Mouse (Mus musculus) bone marrow, adult 2 months (tissue): Measurements from ENCODE around the gene Nsmce4a. TPM values are rescaled to one million over a fixed set of nuclear protein-coding genes. Genes with fewer than 3 reads are reported as not detected.

Experiments used
- H3K27ac ChIP-seq: fragments of 200-500 bp; 2 replicates; pipeline ENCODE4 v1.5.1; 2012; ENCODE audit warnings: low read depth, mild to moderate bottlenecking, control low read depth, inconsistent platforms, low read length; ENCODE audit not compliant: control insufficient read depth, poor library complexity, insufficient read depth
- H3K4me1 ChIP-seq: fragments of 200-500 bp; 2 replicates; pipeline ENCODE4 v1.6.1; 2011; ENCODE audit warnings: low read length; ENCODE audit not compliant: control insufficient read depth, insufficient read depth
- H3K4me3 ChIP-seq: fragments of 200-500 bp; replicated peaks from 2 replicates; pipeline ENCODE3; 2011; ENCODE audit warnings: mild to moderate bottlenecking, low read depth, low read length, control low read depth; ENCODE audit not compliant: control insufficient read depth
- CTCF ChIP-seq: fragments of 200-500 bp; IDR thresholded peaks from 2 replicates; pipeline ENCODE4 v1.5.1; 2011; ENCODE audit warnings: low read length, control low read depth; ENCODE audit not compliant: control insufficient read depth, insufficient read depth
- POLR2A ChIP-seq: fragments of 200-500 bp; IDR thresholded peaks from 2 replicates; pipeline ENCODE4 v1.6.1; 2011; ENCODE audit warnings: low read depth, mild to moderate bottlenecking, control low read depth, low read length, borderline replicate concordance; ENCODE audit not compliant: control insufficient read depth
- WGBS: fragments of 180-500 bp; shearing (Covaris S2); methylation state at CpG from one replicate; pipeline ENCODE4 v1.1.7; 2018; 5-methylcytosine and 5-hydroxymethylcytosine counted together
- polyA plus RNA-seq: library from polyadenylated mRNA; stranded (reverse); fragments of >200 nt; gene quantifications from 2 replicates; pipeline ENCODE4 v1.2.4, GENCODE M21; 2011; ENCODE audit warnings: low replicate concordance; ENCODE audit not compliant: missing spikeins, insufficient read depth, insufficient read length

The Nsmce4a gene
- polyA plus RNA-seq, 1 experiment = 84.2 TPM

DNA sequence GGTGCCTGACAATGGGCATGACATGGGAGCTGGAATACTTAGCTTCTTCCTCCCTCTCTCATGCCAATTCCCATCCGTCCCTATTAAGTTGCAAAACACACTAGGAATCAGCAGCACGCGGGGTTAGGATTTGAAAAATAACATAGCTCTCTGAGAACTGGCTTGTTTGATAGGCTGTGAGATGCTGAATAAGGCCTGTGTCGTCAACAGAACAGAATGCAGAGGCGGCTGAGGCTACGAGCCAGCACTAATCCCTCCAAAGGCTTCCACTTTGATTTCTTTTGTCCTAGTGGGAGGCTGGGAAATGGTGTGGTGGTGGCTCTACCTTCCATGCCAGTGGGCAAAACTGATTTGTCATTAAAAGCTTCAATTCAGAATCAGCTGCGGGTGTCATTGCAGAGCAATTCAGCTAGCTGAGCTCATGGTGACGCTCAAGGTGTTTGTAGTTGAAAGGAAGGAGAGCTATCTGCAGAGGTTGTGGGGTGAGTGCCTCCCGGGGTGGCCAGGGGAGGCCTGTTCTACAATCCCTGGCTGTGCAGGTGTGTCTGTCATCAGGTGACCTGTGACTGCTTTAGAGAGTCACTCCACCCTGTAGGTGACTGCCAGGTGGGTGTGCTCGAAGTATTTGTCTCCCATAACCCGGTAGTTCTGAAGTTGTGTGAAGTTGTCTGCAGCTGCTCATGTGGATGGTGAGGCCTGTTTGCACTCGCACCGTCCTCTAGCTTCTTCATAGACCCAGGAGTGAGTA lies 17.3 kb upstream of the Nsmce4a start:
- Histone ChIP-seq H3K4me3 (no peak overlapping the region), H3K4me1 (no peaks in the 10 kb centered on the region; the same call in 1 of the 2 replicates), H3K27ac (no peak overlapping the region; the same call in 1 of the 2 replicates)
- no peak for TF ChIP-seq POLR2A
- no peak for TF ChIP-seq CTCF
- WGBS = 78% methylated on average over 13 of the region's 13 CpGs

DNA sequence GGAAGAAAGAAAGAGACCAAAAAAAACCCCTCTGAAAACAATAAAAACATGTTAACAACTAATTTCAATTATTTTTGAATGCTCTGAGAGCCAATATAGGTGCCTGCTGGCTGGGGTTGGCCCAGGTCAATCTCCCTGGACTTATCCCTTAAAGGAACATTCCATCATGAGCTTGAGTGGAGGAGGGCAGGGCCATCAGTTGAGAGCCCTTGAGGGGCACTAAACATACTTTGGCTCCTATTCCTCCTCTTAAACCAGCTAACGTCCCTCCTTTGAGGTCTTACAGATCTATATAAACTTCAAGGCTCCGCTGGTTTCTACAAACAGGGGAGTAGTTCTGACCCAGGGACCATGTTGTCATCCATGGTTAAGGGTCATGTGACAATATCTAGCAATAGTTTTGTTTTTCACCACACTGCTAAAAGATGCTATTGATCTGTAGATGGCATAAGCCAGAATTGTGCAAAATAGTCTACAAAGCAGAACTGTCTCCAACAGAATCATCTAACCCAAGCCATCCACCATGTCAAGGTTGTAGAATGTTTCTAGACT lies 13.7 kb upstream of the Nsmce4a start:
- no peak overlapping the region for H3K4me3 ChIP-seq
- WGBS = 70% methylated on average over 2 of the region's 2 CpGs
- TF ChIP-seq CTCF = no peak
- no peak for TF ChIP-seq POLR2A
- no peaks in the 10 kb centered on the region; the same call in 1 of the 2 replicates for H3K4me1 ChIP-seq
- no peak overlapping the region for H3K27ac ChIP-seq

DNA sequence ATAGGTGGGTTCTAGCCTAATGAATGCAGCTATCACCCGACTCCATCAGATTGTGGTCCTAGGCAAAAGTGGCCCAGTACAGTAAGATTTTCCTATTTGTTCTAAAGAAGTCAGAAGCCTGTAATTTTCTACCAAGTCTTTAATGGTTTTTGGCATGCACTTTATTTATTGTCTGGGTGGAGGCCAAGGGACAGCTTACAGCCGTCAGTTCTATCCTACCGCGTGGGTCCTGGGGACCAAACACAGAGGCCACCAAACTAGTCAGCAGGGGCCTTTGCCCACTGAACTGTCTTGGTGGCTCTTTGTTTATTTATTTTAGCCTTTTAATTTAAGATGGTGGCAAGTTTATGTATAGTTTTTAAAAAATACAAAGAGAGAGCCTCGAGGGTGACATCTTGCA lies 5.7 kb upstream of the Nsmce4a start:
- Histone ChIP-seq H3K4me1 (no peaks in the 10 kb centered on the region), H3K4me3 (no peak overlapping the region), H3K27ac (no peak overlapping the region)
- TF ChIP-seq POLR2A = no peak
- TF ChIP-seq CTCF = no peak
- 85% methylated on average over 5 of the region's 5 CpGs for WGBS

DNA sequence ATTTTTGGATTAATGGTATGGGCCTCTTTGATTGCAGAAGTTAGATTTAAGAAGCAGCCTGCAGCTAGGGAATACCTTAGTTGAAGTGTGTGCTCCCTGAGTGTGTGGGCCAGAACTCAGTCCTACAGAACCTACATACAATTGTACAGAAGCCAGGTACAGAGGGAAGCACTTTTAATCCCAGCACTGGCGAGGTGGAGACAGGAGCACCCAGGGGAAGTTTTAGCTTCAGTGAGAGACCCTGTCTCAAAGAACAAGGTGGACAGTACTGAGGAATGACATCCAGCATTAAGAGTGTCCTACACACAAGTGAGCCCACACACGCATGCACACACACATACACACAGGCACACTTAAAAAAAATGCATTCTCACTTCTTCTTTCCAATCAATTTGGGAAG lies 5.1 kb upstream of the Nsmce4a start:
- TF ChIP-seq POLR2A (no peak), CTCF (no peak)
- WGBS = 81% methylated on average over 2 of the region's 2 CpGs
- H3K4me1 ChIP-seq = no peaks in the 10 kb centered on the region
- H3K4me3 ChIP-seq = no peak overlapping the region
- H3K27ac ChIP-seq = no peak overlapping the region

DNA sequence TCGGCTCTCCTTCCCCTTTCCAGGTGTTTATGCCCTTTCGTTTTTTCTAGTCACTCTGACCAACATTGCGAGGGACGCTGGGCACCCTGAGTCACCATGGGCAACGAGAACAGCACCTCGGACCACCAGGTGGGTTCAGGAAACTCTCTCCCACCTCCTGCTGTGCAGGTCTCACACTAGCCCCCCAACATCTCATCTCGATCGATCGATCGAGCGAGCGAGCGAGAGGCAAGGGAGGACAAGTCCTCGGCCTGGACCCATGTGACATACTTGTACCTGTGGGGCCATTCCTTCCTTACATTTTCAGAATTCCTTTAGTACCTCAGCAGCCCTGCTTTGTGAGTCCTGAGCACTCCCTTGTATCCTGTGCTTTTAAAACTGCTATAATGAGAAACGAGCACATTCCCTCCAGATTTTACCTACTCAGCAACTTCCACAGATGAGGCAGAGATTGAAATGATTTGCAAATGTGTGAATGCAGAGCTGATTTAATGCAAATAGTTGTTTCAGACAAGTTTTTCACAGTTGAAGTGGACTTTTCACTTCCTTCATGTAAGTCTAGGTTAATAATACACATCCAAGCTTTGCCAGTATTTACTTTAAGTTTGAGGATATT lies 4.6 kb upstream of the Nsmce4a start, which contains the start of gene Tacc2:
Gene Tacc2 (plus strand): TSS at position 51 of the 616 bp plus-strand sequence.
- peak within 1 kb of the TSS; percentile 26 for H3K4me3 ChIP-seq
- 49% methylated on average over 15 of the region's 15 CpGs for WGBS
- H3K27ac ChIP-seq = no peak within 1 kb of the TSS
- TF ChIP-seq CTCF = no peak
- TF ChIP-seq POLR2A = no peak
- no peaks in the 10 kb centered on the region for H3K4me1 ChIP-seq

DNA sequence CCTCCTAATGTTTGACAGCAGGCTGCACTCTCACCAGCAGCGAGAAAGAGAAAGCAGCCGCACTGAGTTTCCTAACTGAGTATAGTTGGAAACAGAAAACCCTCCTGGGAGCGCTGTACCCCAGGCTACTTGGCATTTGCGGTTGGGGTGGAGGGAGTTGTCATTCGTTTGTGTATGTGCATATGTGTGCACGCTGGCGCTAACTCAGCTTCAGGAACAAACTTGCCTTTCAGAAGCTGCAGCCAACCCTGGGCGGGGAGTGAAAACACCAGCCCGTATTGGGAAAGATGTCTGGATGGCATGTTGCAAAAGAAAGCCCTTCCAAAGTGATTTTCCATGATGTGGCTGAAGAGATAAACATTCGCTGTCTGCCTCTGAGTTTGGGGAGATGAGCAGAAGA lies 4.1 kb upstream of the Nsmce4a start:
- Histone ChIP-seq H3K4me3 (no peak overlapping the region), H3K4me1 (no peaks in the 10 kb centered on the region), H3K27ac (no peak overlapping the region)
- WGBS = 17% methylated on average over 10 of the region's 10 CpGs
- TF ChIP-seq CTCF (no peak), POLR2A (no peak)

DNA sequence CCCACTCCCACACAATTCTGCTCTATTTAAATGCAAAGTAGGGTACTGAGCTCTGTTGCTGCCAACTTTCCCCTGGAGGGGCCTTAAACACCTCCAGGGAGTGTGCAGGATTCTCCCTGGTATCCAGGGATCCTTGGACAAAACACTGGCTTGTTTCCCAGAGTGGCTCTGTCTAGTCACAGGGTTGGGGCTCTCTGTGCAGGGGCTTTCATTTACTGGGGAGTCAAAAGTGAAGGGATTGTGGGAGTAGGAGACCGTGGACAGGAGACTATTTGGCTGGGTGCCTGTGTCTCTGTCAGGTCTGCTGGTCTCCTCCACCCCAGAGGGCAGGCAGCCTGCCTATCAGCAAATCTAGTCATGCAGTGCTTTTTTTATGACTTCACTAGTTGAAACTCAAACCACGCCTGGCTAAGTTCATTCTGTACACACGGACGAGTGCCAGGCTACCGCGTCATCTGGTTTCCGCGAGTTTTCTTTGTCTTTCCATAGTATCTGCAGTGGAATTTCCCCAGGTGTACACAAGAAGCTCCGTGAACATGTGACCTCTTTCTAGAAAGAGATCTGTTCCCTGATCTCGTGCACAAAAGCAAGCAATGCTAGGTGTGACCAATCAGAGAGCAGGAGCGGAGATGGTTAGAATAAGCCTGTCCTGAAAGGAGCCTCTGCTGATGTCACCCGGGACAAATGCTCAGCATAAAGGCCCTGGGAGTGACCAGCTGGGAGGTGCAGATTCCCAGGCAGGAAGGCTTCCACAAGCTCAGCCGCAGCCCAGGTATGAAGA lies 1.5 kb upstream of the Nsmce4a start:
- H3K27ac ChIP-seq = no peak overlapping the region
- no peak overlapping the region for H3K4me3 ChIP-seq
- TF ChIP-seq CTCF = no peak
- no peak for TF ChIP-seq POLR2A
- 69% methylated on average over 13 of the region's 13 CpGs for WGBS
- no peaks in the 10 kb centered on the region for H3K4me1 ChIP-seq

DNA sequence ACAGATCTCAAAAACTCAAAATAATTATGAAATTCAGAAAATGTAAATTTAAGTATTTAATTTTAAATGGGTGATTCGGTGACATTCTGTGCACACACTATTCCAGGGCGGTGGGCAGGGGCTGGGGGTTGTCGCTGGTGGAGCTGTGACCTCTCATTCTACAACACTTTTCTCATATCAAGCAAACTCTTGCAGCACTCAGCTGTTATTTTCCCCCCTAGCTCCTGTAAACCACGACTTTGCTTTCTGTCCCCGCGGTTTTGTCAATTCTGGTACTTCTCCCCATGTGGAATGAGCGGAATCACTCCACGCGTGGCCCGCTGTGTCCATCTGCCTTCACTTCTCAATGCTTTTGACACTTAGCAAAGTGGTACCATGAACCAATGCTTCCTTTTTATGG lies 828 bp upstream of the Nsmce4a start:
- 89% methylated on average over 10 of the region's 10 CpGs for WGBS
- Histone ChIP-seq H3K27ac (no peak overlapping the region), H3K4me1 (no peaks in the 10 kb centered on the region), H3K4me3 (no peak overlapping the region)
- TF ChIP-seq CTCF (no peak), POLR2A (no peak)
